Mouse (Mus musculus) hindbrain, embryonic 11.5 days (tissue): ENCODE data around the gene Camk1. TPM values are rescaled to one million over a fixed set of nuclear protein-coding genes. Genes with fewer than 3 reads are reported as not detected.

Experiments used
- ATAC-seq: fragments of 200-750 bp; cut with Nextera tagmentation; 2 replicates; pipeline ENCODE4 v1.8.0; 2017; ENCODE audit warnings: mild to moderate bottlenecking, moderate TSS enrichment, moderate library complexity; ENCODE audit not compliant: low FRiP score
- DNase-seq: peaks from one replicate; pipeline ENCODE4 v3.0.0-alpha.2; 2015; ENCODE audit warnings: low spot score
- H3K27ac ChIP-seq: fragments of 300-500 bp; sonication (generic); 2 replicates; pipeline ENCODE4 v1.5.1; 2014; ENCODE audit warnings: mild to moderate bottlenecking, low read depth, low read length
- H3K27me3 ChIP-seq: fragments of 300-500 bp; sonication (generic); 2 replicates; pipeline ENCODE4 v1.6.1; 2014; ENCODE audit warnings: mild to moderate bottlenecking, low read length, moderate library complexity, mixed read lengths; ENCODE audit not compliant: control insufficient read depth, insufficient read depth
- H3K36me3 ChIP-seq: fragments of 300-500 bp; sonication (generic); 2 replicates; pipeline ENCODE4 v1.6.1; 2014; ENCODE audit warnings: mild to moderate bottlenecking, low read length, moderate library complexity, mixed read lengths; ENCODE audit not compliant: control insufficient read depth, insufficient read depth
- H3K4me1 ChIP-seq: fragments of 300-500 bp; sonication (generic); replicated peaks from 2 replicates; pipeline ENCODE4 v1.6.1; 2014; ENCODE audit warnings: low read length, mixed read lengths; ENCODE audit not compliant: control insufficient read depth, insufficient read depth
- H3K4me2 ChIP-seq: fragments of 300-500 bp; sonication (generic); replicated peaks from 2 replicates; pipeline ENCODE4 v1.6.1; 2014; ENCODE audit warnings: mild to moderate bottlenecking, low read depth, low read length
- H3K4me3 ChIP-seq: fragments of 300-500 bp; sonication (generic); 2 replicates; pipeline ENCODE4 v1.5.1; 2014; ENCODE audit warnings: low read depth, low read length
- H3K9ac ChIP-seq: fragments of 300-500 bp; sonication (generic); 2 replicates; pipeline ENCODE4 v1.6.1; 2014; ENCODE audit warnings: low read depth, low read length
- H3K9me3 ChIP-seq: fragments of 300-500 bp; sonication (generic); 2 replicates; pipeline ENCODE4 v1.6.1; 2016; ENCODE audit warnings: low read length; ENCODE audit not compliant: control insufficient read depth
- WGBS: fragments of 180-500 bp; shearing (Covaris S2); extraction: QIAGEN DNeasy Blood & Tissue Kit; methylation state at CpG from one replicate; pipeline ENCODE4 v1.1.7; 2014; 5-methylcytosine and 5-hydroxymethylcytosine counted together
- polyA plus RNA-seq: library from polyadenylated mRNA; unstranded; fragments of >200 nt; fragmentation: Nextera tagmentation; extraction: Ambion mirVana; gene quantifications from 2 replicates; pipeline ENCODE4 v1.2.1, GENCODE M21; 2014

Camk1 gene
- polyA plus RNA-seq, 1 experiment from 2014 or later, result 57.7 TPM

DNA sequence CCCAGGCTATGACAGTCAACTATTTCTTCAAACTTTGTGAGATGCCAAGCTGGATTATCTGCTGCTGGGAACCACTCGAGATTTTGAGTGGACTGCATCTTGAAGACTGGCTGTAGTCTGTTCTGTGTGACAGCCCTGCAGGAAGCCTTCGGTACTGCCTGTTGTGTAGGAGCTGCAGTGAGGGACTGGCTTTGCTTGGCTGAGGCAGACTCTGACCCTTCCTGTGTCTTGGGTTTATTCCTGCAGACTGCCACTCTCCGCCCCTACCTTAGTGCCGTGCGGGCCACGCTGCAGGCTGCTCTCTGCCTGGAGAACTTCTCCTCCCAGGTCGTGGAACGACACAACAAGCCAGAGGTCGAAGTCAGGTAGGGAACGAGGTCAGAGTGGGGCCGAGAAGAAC, 36.7 kb upstream of the Camk1 start:
- H3K36me3 ChIP-seq, result peaks cover 10% of the 10 kb centered on the region
- H3K9ac ChIP-seq, result no peak overlapping the region
- no peaks in the 10 kb centered on the region for H3K27me3 ChIP-seq
- no peak overlapping the region for H3K4me2 ChIP-seq
- H3K4me3 ChIP-seq, result no peak overlapping the region
- H3K27ac ChIP-seq, result no peak overlapping the region
- H3K4me1 ChIP-seq, result no peaks in the 10 kb centered on the region; the same call in none of the 2 replicates
- no peaks in the 10 kb centered on the region for H3K9me3 ChIP-seq
- 94% methylated on average over 11 of the region's 11 CpGs for WGBS
- ATAC-seq (no peak), DNase-seq (no peak)

DNA sequence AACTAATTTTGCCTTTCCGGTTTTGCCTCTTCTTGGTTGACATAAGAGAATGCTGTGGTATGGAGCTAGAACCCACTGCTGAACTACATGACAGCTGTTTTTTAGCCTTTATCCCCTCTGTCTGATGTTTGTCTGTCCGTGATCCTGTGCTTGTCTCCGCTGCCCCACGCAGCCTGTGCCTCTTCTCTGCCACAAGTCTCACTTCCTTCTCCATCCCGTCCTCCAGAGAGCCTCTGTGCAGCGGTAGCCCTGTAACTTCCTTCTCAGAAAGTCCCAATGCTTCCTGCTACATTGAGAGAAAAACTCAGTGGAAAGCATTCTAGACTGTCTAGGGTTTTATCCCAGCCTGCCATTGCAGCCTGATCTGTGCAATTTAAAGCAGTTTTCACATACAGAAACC, 35.5 kb upstream of the Camk1 start:
- Histone ChIP-seq H3K4me1 (no peaks in the 10 kb centered on the region; the same call in none of the 2 replicates), H3K9ac (no peak overlapping the region), H3K4me3 (peak overlapping the region; percentile 99; the same call in 1 of the 2 replicates), H3K27ac (no peak overlapping the region), H3K27me3 (no peaks in the 10 kb centered on the region), H3K36me3 (peaks cover 4% of the 10 kb centered on the region), H3K4me2 (peak overlapping the region; percentile 89; the same call in 1 of the 2 replicates), H3K9me3 (no peaks in the 10 kb centered on the region)
- ATAC-seq, result no peak
- WGBS, result 85% methylated on average over 6 of the region's 6 CpGs
- DNase-seq, result no peak

DNA sequence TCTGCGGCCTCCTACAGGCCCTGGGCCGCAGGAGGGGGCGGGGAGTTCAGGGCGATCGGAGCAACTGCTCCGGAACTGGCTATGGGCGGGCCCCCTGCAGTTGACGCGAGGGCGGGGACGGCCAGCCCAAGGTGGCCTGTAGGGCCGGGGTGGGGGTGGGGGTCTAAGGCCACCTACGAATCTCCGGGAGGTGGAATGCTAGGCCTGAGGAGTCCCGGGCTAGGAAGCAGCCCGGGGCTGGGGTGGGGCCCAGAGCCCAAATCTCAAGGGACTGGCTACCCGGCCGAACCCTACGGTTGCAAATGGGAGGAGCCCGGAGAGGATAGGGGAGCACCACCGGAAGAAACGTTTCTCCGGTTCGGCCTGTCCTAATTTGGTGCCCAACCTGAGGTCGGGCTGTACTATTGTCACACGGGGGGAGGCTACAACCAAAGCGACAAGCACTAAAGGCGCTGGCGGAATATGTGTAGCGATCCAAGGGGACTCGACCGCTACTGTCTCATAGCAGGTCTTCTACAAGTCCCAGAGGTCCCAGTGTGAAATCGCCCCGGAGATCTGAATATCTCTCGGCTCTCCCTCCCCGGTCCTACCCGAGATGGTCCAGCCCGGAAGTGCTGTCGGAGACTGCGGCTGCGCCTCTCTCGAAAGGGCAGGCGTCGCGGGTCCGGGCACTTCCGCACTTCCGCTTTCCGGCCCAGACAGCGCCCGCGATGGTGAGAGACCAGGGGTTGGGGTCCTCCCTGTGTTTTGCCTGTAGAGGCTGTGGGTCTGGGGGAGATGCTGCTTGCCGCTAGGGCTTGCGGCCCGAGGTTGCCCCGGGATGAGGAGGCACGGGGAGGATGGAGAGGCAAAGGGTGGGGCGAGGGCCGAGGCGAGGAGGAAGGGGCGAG, 34.0 kb upstream of the Camk1 start, which contains the start of the genes Tada3 and Arpc4:
TSS of gene Tada3 (minus strand) at position 388 of the 890 bp plus-strand sequence.
TSS of gene Arpc4 (plus strand) at position 620 of the 890 bp plus-strand sequence.
- Histone ChIP-seq H3K9me3 (no peaks in the 10 kb centered on the region), H3K4me1 (no peaks in the 10 kb centered on the region; the same call in none of the 2 replicates), H3K4me2 (peak within 1 kb of the TSS; percentile 89), H3K9ac (peak within 1 kb of the TSS; percentile 93), H3K27ac (peak within 1 kb of the TSS; percentile 91), H3K36me3 (0 out of 2 replicates have a peak, but pooled peaks cover 2% of the 10 kb centered on the region), H3K4me3 (peak within 1 kb of the TSS; percentile 99), H3K27me3 (no peaks in the 10 kb centered on the region)
- ATAC-seq (peak; percentile 97), DNase-seq (peak; percentile 94)
- under 1% methylated on average over 61 of the region's 61 CpGs for WGBS

DNA sequence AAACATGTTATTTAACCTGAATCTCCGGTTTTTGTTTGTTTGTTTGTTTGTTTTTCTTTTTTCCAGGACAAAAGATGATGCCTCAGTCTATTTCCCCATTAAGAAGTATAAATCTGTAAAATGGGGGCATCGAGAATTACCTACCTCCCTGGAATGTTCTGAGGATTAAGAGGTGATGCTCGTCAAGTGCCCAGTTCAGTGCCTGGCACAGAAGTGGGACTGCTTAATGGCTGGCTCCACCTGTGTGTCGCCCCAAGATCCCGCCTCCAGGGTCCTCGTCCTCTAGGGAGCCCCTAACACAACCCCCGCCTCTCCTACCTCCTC, 33.4 kb upstream of the Camk1 start:
- 9% methylated on average over 7 of the region's 7 CpGs for WGBS
- no peaks in the 10 kb centered on the region for H3K9me3 ChIP-seq

DNA sequence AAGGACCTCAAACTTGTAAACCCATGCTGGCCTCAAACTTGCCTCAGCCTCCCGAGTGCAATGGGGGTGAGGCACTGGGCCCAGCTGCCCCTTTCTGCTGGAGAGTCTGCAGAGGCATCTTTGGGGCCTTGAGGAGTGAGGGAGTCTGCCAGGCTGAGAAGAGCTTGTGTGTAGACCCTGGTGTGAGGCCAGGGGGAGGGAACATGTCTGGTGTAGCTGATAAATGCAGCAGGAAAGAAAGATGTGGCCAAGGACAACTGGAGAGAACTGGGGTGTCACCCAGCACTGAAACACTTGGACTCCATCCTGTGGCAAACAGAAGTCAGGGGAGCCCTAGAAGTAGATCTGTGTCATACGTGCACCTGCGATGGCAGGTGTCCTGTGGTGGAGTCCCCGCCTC, 29.7 kb upstream of the Camk1 start:
- Histone ChIP-seq H3K4me2 (no peak overlapping the region), H3K9me3 (no peaks in the 10 kb centered on the region), H3K9ac (no peak overlapping the region), H3K27ac (no peak overlapping the region), H3K4me1 (no peaks in the 10 kb centered on the region), H3K4me3 (no peak overlapping the region), H3K27me3 (no peaks in the 10 kb centered on the region), H3K36me3 (no peaks in the 10 kb centered on the region)
- 95% methylated on average over 4 of the region's 4 CpGs for WGBS
- DNase-seq (no peak), ATAC-seq (no peak)

More for the DNA sequence above, 33.4 kb upstream of the Camk1 start:
- Histone ChIP-seq H3K4me2 (peak overlapping the region; percentile 89), H3K27me3 (no peaks in the 10 kb centered on the region), H3K4me1 (no peaks in the 10 kb centered on the region; the same call in none of the 2 replicates), H3K4me3 (peak overlapping the region; percentile 99), H3K27ac (peak overlapping the region; percentile 91), H3K9ac (peak overlapping the region; percentile 93), H3K36me3 (0 out of 2 replicates have a peak, but pooled peaks cover 2% of the 10 kb centered on the region)
- ATAC-seq (no peak), DNase-seq (no peak)

DNA sequence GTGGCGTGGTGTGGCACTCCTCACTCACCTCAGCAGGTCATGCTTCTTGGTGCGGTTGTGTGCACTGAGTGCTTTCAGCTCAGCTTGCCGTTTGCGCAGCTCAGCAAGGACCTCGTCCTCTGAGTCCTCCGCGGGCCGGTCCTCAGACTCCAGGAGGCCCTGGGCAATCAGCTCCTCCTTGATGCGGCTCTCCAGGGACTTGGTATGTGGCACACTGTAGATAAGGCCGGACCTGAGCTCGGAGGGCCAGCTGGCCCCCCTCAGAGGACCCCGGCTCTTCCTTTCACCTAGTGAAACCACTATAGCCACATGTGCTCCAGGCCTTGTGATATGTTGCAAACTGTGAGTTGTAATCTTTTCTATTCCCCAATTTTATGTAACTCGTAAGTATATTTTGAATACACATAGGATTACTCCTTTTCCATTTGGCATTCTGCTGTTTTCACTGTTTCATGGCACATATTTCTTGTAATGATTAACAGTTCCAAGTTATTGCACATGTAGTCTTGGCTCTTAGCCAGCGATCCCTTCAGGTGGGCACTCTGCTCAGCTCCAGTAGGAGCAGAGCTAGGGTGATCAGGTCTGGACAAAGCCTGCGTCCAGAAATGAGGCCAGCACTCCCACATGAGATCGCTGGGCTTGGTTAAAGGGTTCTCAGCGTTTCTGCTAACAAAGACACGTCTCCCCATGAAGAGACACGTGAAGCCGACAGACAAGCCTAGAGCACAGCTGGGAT, 26.6 kb upstream of the Camk1 start:
- Histone ChIP-seq H3K27me3 (no peaks in the 10 kb centered on the region), H3K4me3 (no peak overlapping the region), H3K4me2 (no peak overlapping the region), H3K27ac (no peak overlapping the region), H3K36me3 (no peaks in the 10 kb centered on the region), H3K9me3 (no peaks in the 10 kb centered on the region), H3K9ac (no peak overlapping the region), H3K4me1 (no peaks in the 10 kb centered on the region)
- ATAC-seq, result no peak
- WGBS, result 94% methylated on average over 20 of the region's 20 CpGs
- DNase-seq, result no peak

DNA sequence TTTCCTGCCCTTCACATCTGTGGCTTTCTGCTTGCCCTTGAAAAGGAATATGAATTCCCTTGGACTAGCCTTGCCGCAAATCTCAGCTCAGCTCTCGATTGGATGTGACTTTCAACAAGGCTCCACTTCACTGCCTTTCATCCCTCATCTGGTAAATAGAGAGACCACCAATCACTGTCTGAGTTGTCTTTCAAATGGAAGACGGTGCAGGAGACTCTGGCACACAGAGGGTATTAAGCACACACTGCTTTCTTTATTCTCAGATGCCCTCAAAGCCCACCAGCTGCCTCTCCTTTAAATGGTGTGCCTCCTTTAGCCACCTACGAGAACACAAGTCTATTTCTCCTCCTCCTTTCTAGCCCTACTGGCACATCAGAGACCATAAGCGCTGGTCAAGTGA, 24.8 kb upstream of the Camk1 start:
- Histone ChIP-seq H3K36me3 (no peaks in the 10 kb centered on the region), H3K27me3 (no peaks in the 10 kb centered on the region), H3K9ac (no peak overlapping the region), H3K27ac (no peak overlapping the region), H3K4me2 (no peak overlapping the region), H3K4me3 (no peak overlapping the region), H3K9me3 (no peaks in the 10 kb centered on the region), H3K4me1 (no peaks in the 10 kb centered on the region)
- no peak for DNase-seq
- no peak for ATAC-seq
- WGBS, result 84% methylated on average over 5 of the region's 5 CpGs

DNA sequence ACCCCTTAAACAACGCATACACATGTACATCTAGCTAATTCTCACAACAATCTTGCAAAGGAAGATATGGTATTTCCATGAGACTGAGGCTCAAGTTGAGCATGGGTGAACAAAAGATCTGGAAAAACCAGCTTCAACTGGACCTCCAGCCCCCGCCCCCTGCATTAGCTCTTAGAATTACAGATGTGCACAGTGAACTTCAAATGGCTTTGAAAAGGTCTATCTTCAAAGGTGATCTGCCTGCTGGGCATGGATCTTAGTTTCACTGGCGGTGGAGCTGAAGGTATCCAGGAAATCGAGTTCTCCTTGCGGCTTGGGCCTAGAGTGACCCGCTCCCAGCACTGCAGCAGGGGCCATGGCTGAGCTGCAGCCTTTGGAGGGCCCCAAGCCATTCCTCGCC, 24.3 kb upstream of the Camk1 start:
- H3K9ac ChIP-seq, result no peak overlapping the region
- no peaks in the 10 kb centered on the region for H3K27me3 ChIP-seq
- ATAC-seq (no peak), DNase-seq (no peak)
- H3K4me2 ChIP-seq, result no peak overlapping the region
- H3K4me3 ChIP-seq, result no peak overlapping the region
- WGBS, result 92% methylated on average over 7 of the region's 7 CpGs
- no peaks in the 10 kb centered on the region for H3K36me3 ChIP-seq
- no peaks in the 10 kb centered on the region for H3K4me1 ChIP-seq
- H3K9me3 ChIP-seq, result no peaks in the 10 kb centered on the region
- no peak overlapping the region for H3K27ac ChIP-seq
